Mouse (Mus musculus) T-helper 17 cell (primary cell): Measurements from ENCODE around the gene Fam163b.

Source experiments
- in situ Hi-C, 2 experiments: fragments of 300-600 bp; cut with MboI, MseI; formaldehyde crosslinking; loops; 1 replicate in 1 of 2; 2 replicates in 1 of 2; pipeline ENCODE4 v1.15.1; 2025; ENCODE audit warnings: high pct_unique_total_duplicates in 2 of 2

The Fam163b gene

DNA sequence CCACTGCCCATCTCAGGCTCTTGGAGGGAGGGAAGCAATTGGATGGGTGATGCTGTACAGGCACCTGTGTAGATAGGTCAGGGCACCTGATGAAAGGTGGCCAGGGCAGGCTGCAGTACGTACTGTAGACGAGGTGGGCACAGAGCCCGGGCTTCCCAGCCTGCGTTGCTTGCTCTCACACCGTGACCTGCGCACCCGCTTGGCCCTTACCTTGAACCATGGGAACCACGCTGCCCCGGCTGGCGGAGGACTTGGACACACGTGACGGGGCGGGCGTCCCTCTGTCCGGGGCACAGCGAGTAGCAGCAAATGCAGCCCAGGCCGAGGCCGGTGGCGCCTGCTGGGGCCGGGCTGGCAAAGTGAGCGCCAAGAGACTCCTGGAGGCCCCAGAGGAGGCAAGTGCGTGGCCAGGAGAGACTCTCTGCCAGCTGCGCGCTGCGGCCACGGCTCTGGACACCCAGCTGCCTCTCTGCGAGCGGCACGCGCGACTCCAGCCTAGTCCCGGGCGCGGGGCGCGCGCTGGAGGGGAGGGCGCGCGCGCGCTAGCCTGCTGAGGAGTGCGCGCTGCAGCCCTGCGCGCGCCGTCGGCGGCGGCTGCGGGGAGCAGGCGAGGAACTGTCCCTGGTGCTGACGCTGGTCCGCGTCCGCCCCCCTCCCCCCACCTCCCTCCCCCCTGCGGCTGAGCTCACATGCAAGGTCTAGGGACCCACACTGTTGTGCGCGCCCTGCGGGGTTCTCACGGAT is at the start of gene Fam163b:
TSS of gene Fam163b (minus strand) at position 542 of the 744 bp plus-strand sequence.
- in situ Hi-C loops: no loop called here

GRCm38 (mm10) chr2:27189994-27190393 is 47.7 kb upstream of the Fam163b start:
- in situ Hi-C loops: no loop called here

DNA sequence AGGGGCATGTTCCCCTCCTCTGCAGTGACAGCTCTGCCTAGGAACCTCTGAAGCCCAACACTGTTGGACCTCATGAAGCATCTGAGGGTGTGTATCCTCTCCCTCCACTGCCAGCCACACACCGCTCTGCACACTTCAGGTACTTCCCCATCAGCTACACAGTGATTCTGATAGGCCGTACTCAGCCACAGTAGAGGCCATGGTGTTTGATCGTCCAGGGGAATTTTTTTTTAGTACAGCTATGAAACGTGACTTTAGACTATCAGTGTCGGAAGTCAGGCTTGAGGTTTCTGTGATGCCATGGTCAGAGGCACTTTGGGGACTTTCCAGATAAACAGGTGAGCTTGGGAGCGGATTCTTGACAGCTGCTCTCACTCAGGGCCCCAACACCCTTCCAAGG is 45.2 kb upstream of the Fam163b start:
- in situ Hi-C loops: no loop called here

DNA sequence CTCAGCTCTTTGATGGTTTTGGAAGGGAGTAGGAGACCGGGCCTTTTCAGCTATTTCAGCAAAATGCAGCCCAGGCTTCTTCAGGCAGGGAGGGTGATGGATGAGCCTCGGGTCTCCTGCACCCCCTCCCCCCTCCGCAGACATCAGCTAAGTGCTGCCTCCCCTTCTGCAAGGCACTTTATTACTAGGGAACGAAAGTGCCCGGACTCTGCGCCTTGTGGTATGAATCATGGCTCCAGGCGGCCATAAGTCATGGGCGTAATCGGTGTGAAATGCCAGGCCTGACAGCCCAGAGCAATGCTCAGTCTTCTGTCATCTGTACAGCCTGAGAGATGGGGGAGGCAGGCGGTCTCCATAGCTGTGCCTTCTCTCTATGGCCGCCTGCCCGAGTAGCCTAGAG is 41.4 kb upstream of the Fam163b start:
- in situ Hi-C loops: no loop called here

DNA sequence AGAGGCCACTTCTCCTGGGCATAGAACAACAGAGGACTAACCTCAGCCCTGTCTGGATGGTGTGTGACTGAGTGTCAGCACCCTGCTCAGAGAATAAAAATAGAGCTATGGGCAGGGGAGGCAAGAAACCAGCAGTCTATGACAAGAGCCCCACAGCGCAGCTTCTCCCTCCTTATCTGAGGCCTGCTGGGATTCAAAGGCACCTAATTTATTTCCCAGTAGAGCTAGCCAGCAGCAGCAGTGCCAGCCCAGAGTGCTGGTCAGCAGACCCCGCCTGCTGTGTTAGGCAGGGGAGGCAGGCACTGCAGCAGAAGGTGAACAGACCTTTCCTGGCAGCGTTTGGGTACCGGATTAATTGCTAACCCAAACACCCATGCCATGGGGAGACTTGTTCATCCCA is 39.6 kb upstream of the Fam163b start:
- in situ Hi-C loops: no loop called here

DNA sequence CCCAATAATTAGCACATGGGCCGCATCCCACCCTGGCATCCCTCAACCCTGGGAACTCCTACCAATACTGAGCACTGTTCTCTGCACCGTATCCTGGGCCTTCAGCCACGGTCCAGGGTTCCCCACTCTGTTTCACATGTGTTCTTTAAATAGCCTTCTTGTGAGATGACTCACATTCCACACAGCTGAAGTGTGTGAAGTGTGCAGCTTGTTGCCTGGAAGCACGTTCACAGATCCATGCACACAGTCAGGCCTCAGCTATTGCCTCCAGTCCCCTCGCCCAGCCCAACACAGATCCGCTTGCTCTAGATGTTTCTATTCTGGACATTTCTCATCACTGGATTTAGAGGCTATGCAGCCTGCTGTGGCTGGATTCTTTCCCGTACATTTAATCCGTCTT is 36.8 kb upstream of the Fam163b start:
- in situ Hi-C loops: no loop called here

DNA sequence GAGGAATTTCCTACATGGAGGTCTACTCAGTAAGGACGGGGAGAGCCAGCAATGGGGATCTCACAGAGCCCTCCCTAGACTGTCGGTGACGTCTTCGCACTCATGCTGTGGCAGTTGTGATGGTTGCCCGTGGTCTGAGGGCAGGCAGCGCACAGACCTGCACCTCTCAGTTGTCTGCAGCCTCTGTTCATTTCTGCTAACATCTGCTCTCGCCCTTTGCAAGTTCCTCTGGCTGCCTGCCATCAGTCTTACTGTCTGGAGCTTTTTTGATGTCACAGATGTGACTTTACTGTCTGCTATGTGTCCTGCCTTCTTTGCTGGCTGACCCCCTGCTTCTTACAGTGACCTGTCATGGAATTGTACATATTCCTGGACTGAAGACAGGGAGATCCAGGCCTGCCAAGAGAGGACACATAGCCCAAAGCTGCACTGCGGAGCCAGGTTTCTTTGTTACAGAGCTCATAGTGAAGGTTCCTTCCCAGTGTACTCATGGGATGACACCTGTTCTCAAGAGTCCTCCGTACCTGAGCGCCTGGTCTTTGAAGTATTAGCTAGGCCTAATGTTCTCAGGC is 33.5 kb upstream of the Fam163b start:
- in situ Hi-C loops: no loop called here

DNA sequence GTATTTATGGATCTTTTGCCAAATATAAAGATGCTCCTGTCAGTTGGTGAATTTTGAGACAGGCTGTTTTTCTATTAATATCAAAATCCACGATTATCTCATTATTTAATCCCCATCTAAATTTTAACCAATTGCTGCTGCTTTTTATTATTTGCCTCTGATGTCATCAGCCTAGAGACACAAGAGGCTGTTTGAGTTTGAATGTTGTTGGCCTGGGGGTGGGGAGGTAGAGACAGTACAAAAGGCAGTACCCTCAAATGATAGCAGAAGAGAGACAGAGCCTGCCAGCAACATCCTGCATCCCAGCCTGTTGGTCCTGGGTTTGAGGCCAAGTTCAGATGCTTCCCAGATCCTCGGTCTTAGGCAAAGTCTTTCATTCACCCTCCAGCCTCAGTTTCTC is 32.0 kb upstream of the Fam163b start:
- in situ Hi-C loops: no loop called here

- in situ Hi-C loops: no loop called here
These were observed 24.7 kb upstream of the Fam163b start for GRCm38 (mm10) chr2:27166999-27167398.

DNA sequence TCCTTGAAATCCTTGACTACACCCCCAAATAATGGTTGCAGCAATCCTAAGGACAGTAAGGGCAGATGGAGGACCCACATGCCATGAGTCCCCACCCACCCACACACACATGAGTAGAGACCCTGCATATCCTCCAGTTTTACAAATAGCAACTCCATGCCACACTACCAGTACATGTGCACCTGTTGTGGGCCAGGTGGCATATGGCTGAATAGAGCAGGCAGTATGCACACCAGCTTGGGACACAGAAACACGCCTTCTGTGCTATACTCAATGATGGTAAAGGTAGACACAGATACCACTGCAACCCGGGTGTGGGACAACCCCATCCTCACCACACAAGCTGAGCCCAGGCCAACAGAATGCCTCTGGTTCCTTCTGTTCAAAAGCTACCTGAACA is 23.8 kb upstream of the Fam163b start:
- in situ Hi-C loops: no loop called here

DNA sequence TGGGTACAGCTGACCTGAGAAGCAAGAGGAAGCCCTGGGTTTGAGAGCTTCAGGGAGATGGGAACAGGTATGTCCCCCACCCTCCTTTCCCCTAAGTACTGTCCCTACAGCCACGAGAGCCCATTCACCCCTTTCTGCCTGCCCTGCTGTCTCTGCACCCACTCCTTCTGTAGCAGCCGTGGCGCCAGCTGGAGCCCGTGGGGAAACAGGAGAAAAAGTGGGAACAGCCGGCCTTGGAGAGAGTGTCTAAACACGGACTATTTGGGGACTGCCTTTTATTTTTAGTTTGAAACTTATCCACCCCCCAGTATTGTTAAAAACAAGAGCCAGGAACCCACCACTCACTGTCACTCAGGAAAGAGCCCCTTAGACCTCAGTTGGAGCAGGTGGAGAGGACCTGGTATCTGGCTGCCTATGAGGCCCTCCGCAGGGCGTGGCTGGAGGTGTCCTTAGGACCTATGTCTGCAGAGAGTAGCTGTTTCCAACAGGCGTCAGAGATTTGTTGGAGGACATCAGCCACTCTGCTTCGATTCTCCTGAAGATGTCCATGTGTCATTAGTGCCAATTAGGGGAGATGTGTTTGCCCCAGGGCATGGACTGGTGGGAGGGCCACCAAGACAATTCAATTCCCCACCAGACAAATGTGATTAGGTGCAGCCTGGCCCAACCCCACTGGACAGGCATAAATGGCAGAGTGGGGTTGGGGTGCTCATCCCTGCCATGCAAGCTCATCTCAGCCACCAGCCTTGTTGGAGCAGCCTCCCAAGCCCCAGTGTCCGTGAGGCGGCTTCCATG is 22.7 kb upstream of the Fam163b start, which contains the start of gene Dbh:
TSS of gene Dbh (plus strand) at position 438 of the 795 bp plus-strand sequence.
- in situ Hi-C loops: no loop called here

DNA sequence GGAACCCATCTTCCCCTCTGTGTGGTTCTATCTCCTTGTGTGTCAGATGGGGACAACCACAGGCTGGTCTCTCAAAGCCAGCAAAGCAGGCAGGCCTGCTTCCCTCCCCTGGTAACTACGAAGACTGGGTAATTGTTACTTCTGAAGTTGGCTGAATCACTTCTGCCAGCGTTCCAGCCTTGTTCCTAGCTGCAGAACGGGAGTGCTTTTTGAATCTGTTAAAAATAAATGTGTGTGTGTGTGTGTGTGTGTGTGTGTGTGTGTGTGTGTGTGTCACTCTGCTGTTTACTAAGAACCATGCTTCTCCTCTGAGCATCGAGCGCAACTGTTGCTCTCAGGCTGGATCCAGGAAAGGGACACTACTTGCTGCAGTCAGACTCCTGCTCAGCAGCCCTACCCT is 21.6 kb upstream of the Fam163b start:
- in situ Hi-C loops: no loop called here

DNA sequence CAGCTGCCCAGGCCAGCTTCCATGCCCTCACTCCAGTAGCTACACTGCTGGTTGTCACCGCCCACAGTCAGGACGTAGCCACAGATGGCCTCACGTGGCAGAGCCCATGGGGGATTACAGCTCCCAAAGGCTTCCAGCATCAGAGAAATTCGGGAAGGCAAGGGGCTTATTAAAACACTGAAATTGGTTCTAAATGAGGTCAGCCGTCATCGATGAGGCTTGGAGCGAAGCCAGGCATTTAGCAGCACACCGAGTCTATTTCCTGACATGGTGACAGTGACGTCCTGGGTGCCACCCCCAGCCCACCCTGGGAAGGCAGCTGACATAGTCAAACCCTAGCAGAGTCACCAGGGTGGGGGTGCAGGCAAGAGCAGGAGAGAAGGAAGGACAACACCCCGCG is 20.4 kb upstream of the Fam163b start:
- in situ Hi-C loops: no loop called here

DNA sequence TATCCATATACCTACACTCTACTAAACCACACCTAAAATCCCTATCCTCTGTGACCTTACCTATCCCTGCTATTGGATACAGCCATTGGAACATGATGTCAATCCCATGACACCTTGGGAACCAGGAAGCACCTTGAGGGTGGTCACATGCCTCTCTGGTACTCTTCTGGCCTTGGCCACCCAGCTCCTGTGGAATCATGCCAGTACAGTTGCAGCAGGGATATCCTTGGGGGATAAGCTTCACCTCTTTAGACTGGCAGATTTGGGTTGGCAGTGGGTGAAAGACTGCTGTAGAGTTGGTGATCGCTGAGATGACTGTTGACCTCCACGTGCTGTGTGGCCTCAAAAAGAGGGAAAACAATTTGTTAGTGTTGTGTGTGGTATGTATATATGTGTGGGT is 19.2 kb upstream of the Fam163b start:
- in situ Hi-C loops: no loop called here

- in situ Hi-C loops: no loop called here
These were observed 14.3 kb upstream of the Fam163b start for GRCm38 (mm10) chr2:27156596-27156995.

GRCm38 (mm10) chr2:27154466-27155185 is 12.3 kb upstream of the Fam163b start:
- in situ Hi-C loops: no loop called here

DNA sequence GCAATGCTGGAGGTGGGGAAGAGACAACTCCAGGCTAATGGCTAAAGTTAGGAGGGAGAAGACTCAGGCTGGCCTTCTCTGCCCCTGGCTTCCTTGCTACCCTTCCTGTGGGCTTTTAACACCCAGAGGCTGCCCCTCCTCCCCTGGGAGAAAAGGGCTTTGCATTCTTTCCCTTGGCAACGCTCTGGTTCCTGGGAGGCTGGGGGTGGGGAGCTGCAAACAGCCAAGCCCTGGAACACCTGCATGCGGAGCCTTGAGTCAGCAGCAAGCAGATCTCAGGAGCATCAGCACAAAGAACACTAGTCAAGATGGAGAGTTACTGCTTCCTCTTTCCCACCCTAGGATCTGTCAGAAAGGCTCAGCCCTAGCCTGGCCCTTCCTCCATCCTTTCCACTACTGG is 7.2 kb upstream of the Fam163b start:
- in situ Hi-C loops: no loop called here

GRCm38 (mm10) chr2:27146840-27147239 is 4.5 kb upstream of the Fam163b start:
- in situ Hi-C loops: no loop called here

GRCm38 (mm10) chr2:27144957-27145356 is 2.7 kb upstream of the Fam163b start:
- in situ Hi-C loops: no loop called here

DNA sequence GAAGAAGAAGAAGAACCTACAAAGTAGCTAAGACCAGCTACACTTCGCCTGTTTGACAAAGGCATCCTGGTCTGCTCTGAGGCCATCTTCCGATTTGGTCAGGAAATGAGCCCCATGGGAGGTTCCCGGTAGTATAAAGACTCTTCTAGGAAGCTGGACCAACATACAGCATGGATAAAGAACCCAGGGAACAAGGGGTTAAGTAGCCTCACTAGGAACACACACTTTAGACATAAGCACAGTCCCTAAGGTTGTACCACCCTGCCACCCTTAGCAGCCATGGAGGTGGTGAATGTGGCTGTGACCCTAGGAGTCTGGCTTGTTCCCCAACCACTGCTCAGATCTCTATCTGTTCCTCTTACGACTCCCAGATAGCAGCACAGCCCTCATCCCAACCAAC is 3.9 kb downstream of the Fam163b start:
- in situ Hi-C loops: no loop called here

DNA sequence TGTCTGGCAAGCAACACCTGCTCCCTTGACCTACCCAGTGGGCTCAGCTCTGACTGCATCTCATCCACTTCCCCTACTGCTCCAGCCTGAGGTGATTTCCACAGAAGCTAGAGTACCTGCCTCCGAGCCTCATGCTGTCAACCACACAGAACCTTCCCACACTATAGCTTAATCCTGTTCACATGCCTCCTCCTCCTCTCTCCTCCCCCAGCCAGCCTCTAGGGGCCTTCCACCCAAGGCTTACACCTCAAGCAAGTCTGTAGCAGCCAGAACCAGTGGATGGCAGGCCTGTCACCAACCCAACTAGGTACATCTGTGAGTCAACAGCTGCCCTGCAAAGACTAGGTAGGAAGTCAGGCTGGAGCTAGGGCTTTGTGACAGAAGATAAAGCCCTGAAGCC is 5.5 kb downstream of the Fam163b start:
- in situ Hi-C loops: no loop called here

DNA sequence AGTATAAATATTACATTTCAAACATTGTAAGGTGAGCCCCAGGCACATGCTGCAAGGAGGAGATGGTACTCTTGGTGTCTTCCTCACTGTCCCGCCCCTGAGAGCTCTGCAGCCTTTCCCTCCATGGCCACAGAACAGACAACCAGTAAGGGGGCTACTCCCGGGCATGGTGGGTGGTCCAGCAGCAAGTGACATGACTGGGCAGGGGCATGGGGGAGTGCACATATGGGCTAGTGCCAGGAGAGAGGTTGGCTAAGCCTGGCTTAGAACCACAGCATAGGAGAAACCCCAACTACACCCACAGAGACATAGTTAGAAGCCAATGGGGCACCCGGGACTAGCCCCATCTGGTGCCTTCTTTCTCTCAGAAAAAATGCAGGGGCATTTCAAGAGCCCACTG is 6.0 kb downstream of the Fam163b start:
- in situ Hi-C loops: no loop called here
